Mouse (Mus musculus): ENCODE measurements around the gene Gk5. TPM values are rescaled to one million over a fixed set of nuclear protein-coding genes. Genes with fewer than 3 reads are reported as not detected.
A peak's percentile ranks its signal among the peaks of the same experiment; 100 is the strongest.

Gk5 gene
- polyA plus RNA-seq, 1 experiment = 15.1 TPM

GRCm38 (mm10) chr9:96138958-96139357, 19.8 kb downstream of the Gk5 start:
- H3K27ac ChIP-seq (ENCODE audit: insufficient read depth, low read length) = peak overlapping the region; percentile 77
- H3K4me1 ChIP-seq (ENCODE audit: control insufficient read depth, insufficient read depth, low read length) = peaks cover 5% of the 10 kb centered on the region
- no peaks in the 10 kb centered on the region for H3K9me3 ChIP-seq (replicated peaks; ENCODE audit: control insufficient read depth, insufficient read depth, low read length, poor library complexity, severe bottlenecking)
- no peaks in the 10 kb centered on the region for H3K36me3 ChIP-seq (ENCODE audit: control insufficient read depth, insufficient read depth, low read length, poor library complexity, severe bottlenecking)
- H3K4me3 ChIP-seq (ENCODE audit: low read depth, low read length) = peak overlapping the region; percentile 69
- H3K27me3 ChIP-seq (ENCODE audit: control insufficient read depth, insufficient read depth, low read length, poor library complexity, severe bottlenecking) = no peaks in the 10 kb centered on the region
- peak overlapping the region; percentile 67 for H3K9ac ChIP-seq (ENCODE audit: low read depth, poor library complexity, severe bottlenecking)
- TF ChIP-seq EP300 (IDR thresholded peaks at IDR 0.05; ENCODE audit: insufficient read depth, low read depth, low read length) (no peak), CTCF (IDR thresholded peaks at IDR 0.05; ENCODE audit: low read depth, low read length) (no peak), POLR2A (IDR thresholded peaks at IDR 0.05; ENCODE audit: insufficient read depth, low read length) (no peak)

GRCm38 (mm10) chr9:96139876-96140275, 20.7 kb downstream of the Gk5 start:
- Histone ChIP-seq H3K27me3 (ENCODE audit: control insufficient read depth, insufficient read depth, low read length, poor library complexity, severe bottlenecking) (no peaks in the 10 kb centered on the region), H3K27ac (ENCODE audit: insufficient read depth, low read length) (peak overlapping the region; percentile 77)

GRCm38 (mm10) chr9:96140931-96141330, 21.8 kb downstream of the Gk5 start:
- H3K4me3 ChIP-seq (ENCODE audit: low read depth, low read length) = no peak overlapping the region
- H3K9me3 ChIP-seq (replicated peaks; ENCODE audit: control insufficient read depth, insufficient read depth, low read length, poor library complexity, severe bottlenecking) = no peaks in the 10 kb centered on the region
- H3K36me3 ChIP-seq (ENCODE audit: control insufficient read depth, insufficient read depth, low read length, poor library complexity, severe bottlenecking) = 0 out of 2 replicates have a peak, but pooled peaks cover 5% of the 10 kb centered on the region
- TF ChIP-seq POLR2A (IDR thresholded peaks at IDR 0.05; ENCODE audit: insufficient read depth, low read length) = no peak
- no peak for TF ChIP-seq EP300 (IDR thresholded peaks at IDR 0.05; ENCODE audit: insufficient read depth, low read depth, low read length)
- TF ChIP-seq CTCF (IDR thresholded peaks at IDR 0.05; ENCODE audit: low read depth, low read length) = no peak
- no peak overlapping the region for H3K27ac ChIP-seq (ENCODE audit: insufficient read depth, low read length)
- peaks cover 5% of the 10 kb centered on the region for H3K4me1 ChIP-seq (ENCODE audit: control insufficient read depth, insufficient read depth, low read length)
- H3K27me3 ChIP-seq (ENCODE audit: control insufficient read depth, insufficient read depth, low read length, poor library complexity, severe bottlenecking) = no peaks in the 10 kb centered on the region
- H3K9ac ChIP-seq (ENCODE audit: low read depth, poor library complexity, severe bottlenecking) = no peak overlapping the region

More at GRCm38 (mm10) chr9:96139876-96140275, 20.7 kb downstream of the Gk5 start:
- Histone ChIP-seq H3K4me1 (ENCODE audit: control insufficient read depth, insufficient read depth, low read length) (peaks cover 5% of the 10 kb centered on the region), H3K9ac (ENCODE audit: low read depth, poor library complexity, severe bottlenecking) (peak overlapping the region; percentile 67), H3K9me3 (replicated peaks; ENCODE audit: control insufficient read depth, insufficient read depth, low read length, poor library complexity, severe bottlenecking) (no peaks in the 10 kb centered on the region), H3K36me3 (ENCODE audit: control insufficient read depth, insufficient read depth, low read length, poor library complexity, severe bottlenecking) (0 out of 2 replicates have a peak, but pooled peaks cover 2% of the 10 kb centered on the region), H3K4me3 (ENCODE audit: low read depth, low read length) (peak overlapping the region; percentile 69; the same call in 1 of the 2 replicates)
- TF ChIP-seq EP300 (IDR thresholded peaks at IDR 0.05; ENCODE audit: insufficient read depth, low read depth, low read length) (no peak), POLR2A (IDR thresholded peaks at IDR 0.05; ENCODE audit: insufficient read depth, low read length) (peak; percentile 77)

- 0 out of 2 replicates have a peak, but pooled peaks cover 5% of the 10 kb centered on the region for H3K36me3 ChIP-seq (ENCODE audit: control insufficient read depth, insufficient read depth, low read length, poor library complexity, severe bottlenecking)
- no peaks in the 10 kb centered on the region for H3K9me3 ChIP-seq (replicated peaks; ENCODE audit: control insufficient read depth, insufficient read depth, low read length, poor library complexity, severe bottlenecking)
- no peak overlapping the region for H3K4me3 ChIP-seq (ENCODE audit: low read depth, low read length)
- no peak overlapping the region for H3K27ac ChIP-seq (ENCODE audit: insufficient read depth, low read length)
- TF ChIP-seq POLR2A (IDR thresholded peaks at IDR 0.05; ENCODE audit: insufficient read depth, low read length) = no peak
- TF ChIP-seq EP300 (IDR thresholded peaks at IDR 0.05; ENCODE audit: insufficient read depth, low read depth, low read length) = no peak
- TF ChIP-seq CTCF (IDR thresholded peaks at IDR 0.05; ENCODE audit: low read depth, low read length) = no peak
- no peaks in the 10 kb centered on the region for H3K27me3 ChIP-seq (ENCODE audit: control insufficient read depth, insufficient read depth, low read length, poor library complexity, severe bottlenecking)
- H3K4me1 ChIP-seq (ENCODE audit: control insufficient read depth, insufficient read depth, low read length) = peaks cover 5% of the 10 kb centered on the region
- no peak overlapping the region for H3K9ac ChIP-seq (ENCODE audit: low read depth, poor library complexity, severe bottlenecking)
These were observed 23.3 kb downstream of the Gk5 start for GRCm38 (mm10) chr9:96142499-96142898.

- H3K4me1 ChIP-seq (ENCODE audit: control insufficient read depth, insufficient read depth, low read length) = peaks cover 3% of the 10 kb centered on the region
- H3K9me3 ChIP-seq (replicated peaks; ENCODE audit: control insufficient read depth, insufficient read depth, low read length, poor library complexity, severe bottlenecking) = no peaks in the 10 kb centered on the region
- no peak overlapping the region for H3K9ac ChIP-seq (ENCODE audit: low read depth, poor library complexity, severe bottlenecking)
- H3K27me3 ChIP-seq (ENCODE audit: control insufficient read depth, insufficient read depth, low read length, poor library complexity, severe bottlenecking) = no peaks in the 10 kb centered on the region
- TF ChIP-seq POLR2A (IDR thresholded peaks at IDR 0.05; ENCODE audit: insufficient read depth, low read length) = no peak
- no peak for TF ChIP-seq EP300 (IDR thresholded peaks at IDR 0.05; ENCODE audit: insufficient read depth, low read depth, low read length)
- no peak for TF ChIP-seq CTCF (IDR thresholded peaks at IDR 0.05; ENCODE audit: low read depth, low read length)
- no peak overlapping the region for H3K4me3 ChIP-seq (ENCODE audit: low read depth, low read length)
- H3K27ac ChIP-seq (ENCODE audit: insufficient read depth, low read length) = no peak overlapping the region
- 0 out of 2 replicates have a peak, but pooled peaks cover 5% of the 10 kb centered on the region for H3K36me3 ChIP-seq (ENCODE audit: control insufficient read depth, insufficient read depth, low read length, poor library complexity, severe bottlenecking)
These were observed 24.5 kb downstream of the Gk5 start for GRCm38 (mm10) chr9:96143633-96144032.

- Histone ChIP-seq H3K9me3 (replicated peaks; ENCODE audit: control insufficient read depth, insufficient read depth, low read length, poor library complexity, severe bottlenecking) (no peaks in the 10 kb centered on the region), H3K4me1 (ENCODE audit: control insufficient read depth, insufficient read depth, low read length) (peaks cover 3% of the 10 kb centered on the region), H3K27ac (ENCODE audit: insufficient read depth, low read length) (no peak overlapping the region), H3K4me3 (ENCODE audit: low read depth, low read length) (no peak overlapping the region), H3K36me3 (ENCODE audit: control insufficient read depth, insufficient read depth, low read length, poor library complexity, severe bottlenecking) (0 out of 2 replicates have a peak, but pooled peaks cover 5% of the 10 kb centered on the region), H3K9ac (ENCODE audit: low read depth, poor library complexity, severe bottlenecking) (no peak overlapping the region), H3K27me3 (ENCODE audit: control insufficient read depth, insufficient read depth, low read length, poor library complexity, severe bottlenecking) (no peaks in the 10 kb centered on the region)
- no peak for TF ChIP-seq POLR2A (IDR thresholded peaks at IDR 0.05; ENCODE audit: insufficient read depth, low read length)
- no peak for TF ChIP-seq CTCF (IDR thresholded peaks at IDR 0.05; ENCODE audit: low read depth, low read length)
- TF ChIP-seq EP300 (IDR thresholded peaks at IDR 0.05; ENCODE audit: insufficient read depth, low read depth, low read length) = no peak
These were observed 25.7 kb downstream of the Gk5 start for GRCm38 (mm10) chr9:96144883-96145282.
